Mouse (Mus musculus): ENCODE data around the gene Syt1. TPM values are rescaled to one million over a fixed set of nuclear protein-coding genes. Genes with fewer than 3 reads are reported as not detected.

The Syt1 gene
- polyA plus RNA-seq, 1 experiment from 2014 or later, result 5.5 TPM

GRCm38 (mm10) chr10:108677053-108677452, 333.7 kb downstream of the Syt1 start:
- H3K27ac ChIP-seq, result no peak overlapping the region
- no peak overlapping the region for H3K9ac ChIP-seq
- no peak overlapping the region for H3K4me2 ChIP-seq (replicated peaks)
- WGBS, result 80% methylated on average over 8 of the region's 8 CpGs
- H3K9me3 ChIP-seq, result no peaks in the 10 kb centered on the region
- no peaks in the 10 kb centered on the region for H3K36me3 ChIP-seq
- ATAC-seq (ENCODE audit: insufficient number of reproducible peaks, insufficient read depth, low FRiP score, low TSS enrichment), result no peak
- no peaks in the 10 kb centered on the region for H3K4me1 ChIP-seq
- no peaks in the 10 kb centered on the region for H3K27me3 ChIP-seq
- H3K4me3 ChIP-seq, result no peak overlapping the region

- Histone ChIP-seq H3K36me3 (no peaks in the 10 kb centered on the region), H3K27ac (no peak overlapping the region), H3K9ac (no peak overlapping the region), H3K4me3 (no peak overlapping the region), H3K4me1 (no peaks in the 10 kb centered on the region), H3K4me2 (replicated peaks) (no peak overlapping the region), H3K27me3 (no peaks in the 10 kb centered on the region), H3K9me3 (no peaks in the 10 kb centered on the region)
- WGBS, result 87% methylated on average over 3 of the region's 3 CpGs
- no peak for ATAC-seq (ENCODE audit: insufficient number of reproducible peaks, insufficient read depth, low FRiP score, low TSS enrichment)
These were observed 341.8 kb downstream of the Syt1 start for GRCm38 (mm10) chr10:108668944-108669343.

GRCm38 (mm10) chr10:108660295-108660694, 350.5 kb downstream of the Syt1 start:
- 60% methylated on average over 3 of the region's 3 CpGs for WGBS
- H3K4me3 ChIP-seq, result no peak overlapping the region
- H3K27me3 ChIP-seq, result no peaks in the 10 kb centered on the region
- no peak for ATAC-seq (ENCODE audit: insufficient number of reproducible peaks, insufficient read depth, low FRiP score, low TSS enrichment)
- H3K4me2 ChIP-seq (replicated peaks), result no peak overlapping the region
- no peak overlapping the region for H3K9ac ChIP-seq
- no peaks in the 10 kb centered on the region for H3K4me1 ChIP-seq
- no peak overlapping the region for H3K27ac ChIP-seq
- no peaks in the 10 kb centered on the region for H3K36me3 ChIP-seq
- H3K9me3 ChIP-seq, result no peaks in the 10 kb centered on the region

- H3K9me3 ChIP-seq, result no peaks in the 10 kb centered on the region
- no peak overlapping the region for H3K27ac ChIP-seq
- H3K4me3 ChIP-seq, result no peak overlapping the region
- H3K27me3 ChIP-seq, result no peaks in the 10 kb centered on the region
- no peak for ATAC-seq (ENCODE audit: insufficient number of reproducible peaks, insufficient read depth, low FRiP score, low TSS enrichment)
- H3K4me1 ChIP-seq, result no peaks in the 10 kb centered on the region
- no peak overlapping the region for H3K4me2 ChIP-seq (replicated peaks)
- H3K9ac ChIP-seq, result no peak overlapping the region
- no peaks in the 10 kb centered on the region for H3K36me3 ChIP-seq
- 63% methylated on average over 2 of the region's 2 CpGs for WGBS
These were observed 352.5 kb downstream of the Syt1 start for GRCm38 (mm10) chr10:108658300-108658699.

GRCm38 (mm10) chr10:108657669-108658068, 353.1 kb downstream of the Syt1 start:
- H3K27me3 ChIP-seq, result no peaks in the 10 kb centered on the region
- H3K27ac ChIP-seq, result no peak overlapping the region
- H3K9me3 ChIP-seq, result no peaks in the 10 kb centered on the region
- H3K4me2 ChIP-seq (replicated peaks), result no peak overlapping the region
- H3K9ac ChIP-seq, result no peak overlapping the region
- H3K4me1 ChIP-seq, result no peaks in the 10 kb centered on the region
- ATAC-seq (ENCODE audit: insufficient number of reproducible peaks, insufficient read depth, low FRiP score, low TSS enrichment), result no peak
- no peaks in the 10 kb centered on the region for H3K36me3 ChIP-seq
- H3K4me3 ChIP-seq, result no peak overlapping the region

- Histone ChIP-seq H3K4me3 (no peak overlapping the region), H3K9ac (no peak overlapping the region), H3K4me1 (no peaks in the 10 kb centered on the region), H3K27me3 (no peaks in the 10 kb centered on the region), H3K4me2 (replicated peaks) (no peak overlapping the region), H3K36me3 (no peaks in the 10 kb centered on the region), H3K9me3 (no peaks in the 10 kb centered on the region), H3K27ac (no peak overlapping the region)
- 93% methylated on average over 4 of the region's 4 CpGs for WGBS
- ATAC-seq (ENCODE audit: insufficient number of reproducible peaks, insufficient read depth, low FRiP score, low TSS enrichment), result no peak
These were observed 353.9 kb downstream of the Syt1 start for GRCm38 (mm10) chr10:108656898-108657297.

- Histone ChIP-seq H3K27ac (no peak overlapping the region), H3K36me3 (no peaks in the 10 kb centered on the region), H3K9ac (no peak overlapping the region), H3K9me3 (no peaks in the 10 kb centered on the region), H3K4me1 (no peaks in the 10 kb centered on the region), H3K4me2 (replicated peaks) (no peak overlapping the region), H3K4me3 (no peak overlapping the region), H3K27me3 (no peaks in the 10 kb centered on the region)
- WGBS, result 93% methylated on average over 11 of the region's 11 CpGs
- no peak for ATAC-seq (ENCODE audit: insufficient number of reproducible peaks, insufficient read depth, low FRiP score, low TSS enrichment)
These were observed 355.7 kb downstream of the Syt1 start for GRCm38 (mm10) chr10:108655074-108655473.

GRCm38 (mm10) chr10:108652831-108653230, 358.0 kb downstream of the Syt1 start:
- H3K4me3 ChIP-seq, result no peak overlapping the region
- no peaks in the 10 kb centered on the region for H3K36me3 ChIP-seq
- no peaks in the 10 kb centered on the region for H3K27me3 ChIP-seq
- no peaks in the 10 kb centered on the region for H3K9me3 ChIP-seq
- WGBS, result 71% methylated on average over 8 of the region's 8 CpGs
- H3K9ac ChIP-seq, result no peak overlapping the region
- ATAC-seq (ENCODE audit: insufficient number of reproducible peaks, insufficient read depth, low FRiP score, low TSS enrichment), result no peak
- no peaks in the 10 kb centered on the region for H3K4me1 ChIP-seq
- no peak overlapping the region for H3K27ac ChIP-seq
- H3K4me2 ChIP-seq (replicated peaks), result no peak overlapping the region

- no peaks in the 10 kb centered on the region for H3K27me3 ChIP-seq
- 79% methylated on average over 8 of the region's 8 CpGs for WGBS
- no peak overlapping the region for H3K27ac ChIP-seq
- no peak for ATAC-seq (ENCODE audit: insufficient number of reproducible peaks, insufficient read depth, low FRiP score, low TSS enrichment)
- no peaks in the 10 kb centered on the region for H3K36me3 ChIP-seq
- H3K4me1 ChIP-seq, result no peaks in the 10 kb centered on the region
- H3K9me3 ChIP-seq, result no peaks in the 10 kb centered on the region
- H3K9ac ChIP-seq, result no peak overlapping the region
- no peak overlapping the region for H3K4me2 ChIP-seq (replicated peaks)
- no peak overlapping the region for H3K4me3 ChIP-seq
These were observed 358.7 kb downstream of the Syt1 start for GRCm38 (mm10) chr10:108652066-108652465.

GRCm38 (mm10) chr10:108649174-108649573, 361.6 kb downstream of the Syt1 start:
- H3K9me3 ChIP-seq, result no peaks in the 10 kb centered on the region
- H3K4me3 ChIP-seq, result no peak overlapping the region
- 73% methylated on average over 7 of the region's 7 CpGs for WGBS

GRCm38 (mm10) chr10:108643915-108644314, 366.9 kb downstream of the Syt1 start:
- Histone ChIP-seq H3K4me3 (no peak overlapping the region), H3K27me3 (no peaks in the 10 kb centered on the region), H3K9me3 (no peaks in the 10 kb centered on the region), H3K4me1 (no peaks in the 10 kb centered on the region), H3K27ac (no peak overlapping the region), H3K9ac (no peak overlapping the region), H3K4me2 (replicated peaks) (no peak overlapping the region), H3K36me3 (no peaks in the 10 kb centered on the region)
- ATAC-seq (ENCODE audit: insufficient number of reproducible peaks, insufficient read depth, low FRiP score, low TSS enrichment), result no peak
- 70% methylated on average over 5 of the region's 5 CpGs for WGBS

More at GRCm38 (mm10) chr10:108649174-108649573, 361.6 kb downstream of the Syt1 start:
- H3K9ac ChIP-seq, result no peak overlapping the region
- no peaks in the 10 kb centered on the region for H3K4me1 ChIP-seq
- no peaks in the 10 kb centered on the region for H3K36me3 ChIP-seq
- ATAC-seq (ENCODE audit: insufficient number of reproducible peaks, insufficient read depth, low FRiP score, low TSS enrichment), result no peak
- H3K27me3 ChIP-seq, result no peaks in the 10 kb centered on the region
- H3K27ac ChIP-seq, result no peak overlapping the region
- no peak overlapping the region for H3K4me2 ChIP-seq (replicated peaks)

GRCm38 (mm10) chr10:108638095-108638494, 372.7 kb downstream of the Syt1 start:
- Histone ChIP-seq H3K4me1 (no peaks in the 10 kb centered on the region), H3K36me3 (no peaks in the 10 kb centered on the region), H3K9ac (no peak overlapping the region), H3K27ac (no peak overlapping the region), H3K27me3 (no peaks in the 10 kb centered on the region), H3K9me3 (no peaks in the 10 kb centered on the region), H3K4me3 (no peak overlapping the region), H3K4me2 (replicated peaks) (no peak overlapping the region)
- ATAC-seq (ENCODE audit: insufficient number of reproducible peaks, insufficient read depth, low FRiP score, low TSS enrichment), result no peak
- WGBS, result 56% methylated on average over 5 of the region's 5 CpGs

- H3K36me3 ChIP-seq, result no peaks in the 10 kb centered on the region
- no peak overlapping the region for H3K9ac ChIP-seq
- WGBS, result 77% methylated on average over 7 of the region's 7 CpGs
- no peak overlapping the region for H3K27ac ChIP-seq
- no peak overlapping the region for H3K4me2 ChIP-seq (replicated peaks)
- ATAC-seq (ENCODE audit: insufficient number of reproducible peaks, insufficient read depth, low FRiP score, low TSS enrichment), result no peak
- H3K4me3 ChIP-seq, result no peak overlapping the region
- H3K4me1 ChIP-seq, result no peaks in the 10 kb centered on the region
- H3K9me3 ChIP-seq, result no peaks in the 10 kb centered on the region
- H3K27me3 ChIP-seq, result no peaks in the 10 kb centered on the region
These were observed 374.7 kb downstream of the Syt1 start for GRCm38 (mm10) chr10:108636086-108636485.

Data from embryonic facial prominence, embryonic 12.5 days (tissue).